Mouse (Mus musculus): ENCODE results near the gene Sirt2.

GRCm38 (mm10) chr7:28822993-28823903 lies 56.7 kb downstream of the Sirt2 start:
- TF ChIP-seq CTCF (IDR thresholded peaks at IDR 0.05; ENCODE audit: low read depth, low read length) (no peak), POLR2A (IDR thresholded peaks at IDR 0.05; ENCODE audit: extremely low read depth, insufficient read depth, low read length) (no peak)
